Mouse (Mus musculus): Measurements from ENCODE around the gene Ly6g6e. TPM values are rescaled to one million over a fixed set of nuclear protein-coding genes. Genes with fewer than 3 reads are reported as not detected.

The Ly6g6e gene
- polyA plus RNA-seq, 1 experiment = not detected

GRCm38 (mm10) chr17:35100196-35100765, 23.6 kb downstream of the Ly6g6e start:
- Histone ChIP-seq H3K79me2 (ENCODE audit: control insufficient read depth, insufficient read depth) (no peaks in the 10 kb centered on the region), H3K36me3 (ENCODE audit: control insufficient read depth, insufficient read depth) (peaks cover 24% of the 10 kb centered on the region), H3K79me3 (ENCODE audit: low read depth) (no peaks in the 10 kb centered on the region), H3ac (ENCODE audit: control insufficient read depth, insufficient read length, low read depth) (no peak overlapping the region), H3K27me3 (ENCODE audit: control insufficient read depth, insufficient read depth, insufficient read length) (no peaks in the 10 kb centered on the region), H3K4me3 (ENCODE audit: insufficient read depth, poor library complexity, severe bottlenecking) (no peak overlapping the region)
- TF ChIP-seq CTCF (IDR thresholded peaks at IDR 0.05; ENCODE audit: control insufficient read depth, insufficient read depth, insufficient read length) (no peak), MYOG (IDR thresholded peaks at IDR 0.05; ENCODE audit: control insufficient read depth, extremely low read depth, insufficient read length) (no peak), FOSL1 (IDR thresholded peaks at IDR 0.05; ENCODE audit: insufficient read depth, low read length, poor library complexity, severe bottlenecking) (no peak), CEBPB (IDR thresholded peaks at IDR 0.05; ENCODE audit: low read depth) (no peak), MAX (IDR thresholded peaks at IDR 0.05) (no peak), USF1 (IDR thresholded peaks at IDR 0.05; ENCODE audit: low read depth) (no peak), MYOD1 (IDR thresholded peaks at IDR 0.05; ENCODE audit: control insufficient read depth, insufficient read length, low read depth) (no peak)

- Histone ChIP-seq H3K27me3 (ENCODE audit: control insufficient read depth, insufficient read depth, insufficient read length) (no peaks in the 10 kb centered on the region), H3K36me3 (ENCODE audit: control insufficient read depth, insufficient read depth) (peaks cover 19% of the 10 kb centered on the region), H3K4me3 (ENCODE audit: insufficient read depth, poor library complexity, severe bottlenecking) (no peak overlapping the region), H3K79me2 (ENCODE audit: control insufficient read depth, insufficient read depth) (no peaks in the 10 kb centered on the region), H3ac (ENCODE audit: control insufficient read depth, insufficient read length, low read depth) (no peak overlapping the region), H3K79me3 (ENCODE audit: low read depth) (no peaks in the 10 kb centered on the region)
- TF ChIP-seq MYOD1 (IDR thresholded peaks at IDR 0.05; ENCODE audit: control insufficient read depth, insufficient read length, low read depth) (no peak), USF1 (IDR thresholded peaks at IDR 0.05; ENCODE audit: low read depth) (no peak), CTCF (IDR thresholded peaks at IDR 0.05; ENCODE audit: control insufficient read depth, insufficient read depth, insufficient read length) (no peak), CEBPB (IDR thresholded peaks at IDR 0.05; ENCODE audit: low read depth) (no peak), MAX (IDR thresholded peaks at IDR 0.05) (no peak), FOSL1 (IDR thresholded peaks at IDR 0.05; ENCODE audit: insufficient read depth, low read length, poor library complexity, severe bottlenecking) (no peak), MYOG (IDR thresholded peaks at IDR 0.05; ENCODE audit: control insufficient read depth, extremely low read depth, insufficient read length) (no peak)
Measured at GRCm38 (mm10) chr17:35101161-35101560, 24.5 kb downstream of the Ly6g6e start.

GRCm38 (mm10) chr17:35102299-35102698, 25.6 kb downstream of the Ly6g6e start:
- H3K36me3 ChIP-seq (ENCODE audit: control insufficient read depth, insufficient read depth) = peaks cover 17% of the 10 kb centered on the region
- no peak for TF ChIP-seq MYOD1 (IDR thresholded peaks at IDR 0.05; ENCODE audit: control insufficient read depth, insufficient read length, low read depth)
- no peak for TF ChIP-seq USF1 (IDR thresholded peaks at IDR 0.05; ENCODE audit: low read depth)
- TF ChIP-seq FOSL1 (IDR thresholded peaks at IDR 0.05; ENCODE audit: insufficient read depth, low read length, poor library complexity, severe bottlenecking) = no peak
- TF ChIP-seq CTCF (IDR thresholded peaks at IDR 0.05; ENCODE audit: control insufficient read depth, insufficient read depth, insufficient read length) = no peak
- no peak for TF ChIP-seq MYOG (IDR thresholded peaks at IDR 0.05; ENCODE audit: control insufficient read depth, extremely low read depth, insufficient read length)
- TF ChIP-seq CEBPB (IDR thresholded peaks at IDR 0.05; ENCODE audit: low read depth) = no peak
- no peak for TF ChIP-seq MAX (IDR thresholded peaks at IDR 0.05)
- H3ac ChIP-seq (ENCODE audit: control insufficient read depth, insufficient read length, low read depth) = no peak overlapping the region
- no peaks in the 10 kb centered on the region for H3K79me2 ChIP-seq (ENCODE audit: control insufficient read depth, insufficient read depth)
- H3K27me3 ChIP-seq (ENCODE audit: control insufficient read depth, insufficient read depth, insufficient read length) = no peaks in the 10 kb centered on the region
- H3K4me3 ChIP-seq (ENCODE audit: insufficient read depth, poor library complexity, severe bottlenecking) = no peak overlapping the region
- H3K79me3 ChIP-seq (ENCODE audit: low read depth) = no peaks in the 10 kb centered on the region

- Histone ChIP-seq H3K79me3 (ENCODE audit: low read depth) (no peaks in the 10 kb centered on the region), H3K4me3 (ENCODE audit: insufficient read depth, poor library complexity, severe bottlenecking) (no peak overlapping the region), H3ac (ENCODE audit: control insufficient read depth, insufficient read length, low read depth) (no peak overlapping the region), H3K79me2 (ENCODE audit: control insufficient read depth, insufficient read depth) (no peaks in the 10 kb centered on the region), H3K27me3 (ENCODE audit: control insufficient read depth, insufficient read depth, insufficient read length) (no peaks in the 10 kb centered on the region), H3K36me3 (ENCODE audit: control insufficient read depth, insufficient read depth) (peaks cover 17% of the 10 kb centered on the region)
- no peak for TF ChIP-seq MYOD1 (IDR thresholded peaks at IDR 0.05; ENCODE audit: control insufficient read depth, insufficient read length, low read depth)
- no peak for TF ChIP-seq CEBPB (IDR thresholded peaks at IDR 0.05; ENCODE audit: low read depth)
- no peak for TF ChIP-seq USF1 (IDR thresholded peaks at IDR 0.05; ENCODE audit: low read depth)
Measured at GRCm38 (mm10) chr17:35103221-35103690, 26.6 kb downstream of the Ly6g6e start.

GRCm38 (mm10) chr17:35104079-35104478, 27.4 kb downstream of the Ly6g6e start:
- Histone ChIP-seq H3K79me3 (ENCODE audit: low read depth) (no peaks in the 10 kb centered on the region), H3K4me3 (ENCODE audit: insufficient read depth, poor library complexity, severe bottlenecking) (no peak overlapping the region), H3K27me3 (ENCODE audit: control insufficient read depth, insufficient read depth, insufficient read length) (no peaks in the 10 kb centered on the region), H3ac (ENCODE audit: control insufficient read depth, insufficient read length, low read depth) (no peak overlapping the region), H3K36me3 (ENCODE audit: control insufficient read depth, insufficient read depth) (peaks cover 17% of the 10 kb centered on the region), H3K79me2 (ENCODE audit: control insufficient read depth, insufficient read depth) (no peaks in the 10 kb centered on the region)
- no peak for TF ChIP-seq FOSL1 (IDR thresholded peaks at IDR 0.05; ENCODE audit: insufficient read depth, low read length, poor library complexity, severe bottlenecking)
- no peak for TF ChIP-seq MYOG (IDR thresholded peaks at IDR 0.05; ENCODE audit: control insufficient read depth, extremely low read depth, insufficient read length)
- TF ChIP-seq MAX (IDR thresholded peaks at IDR 0.05) = no peak
- no peak for TF ChIP-seq USF1 (IDR thresholded peaks at IDR 0.05; ENCODE audit: low read depth)
- no peak for TF ChIP-seq CEBPB (IDR thresholded peaks at IDR 0.05; ENCODE audit: low read depth)
- no peak for TF ChIP-seq MYOD1 (IDR thresholded peaks at IDR 0.05; ENCODE audit: control insufficient read depth, insufficient read length, low read depth)
- TF ChIP-seq CTCF (IDR thresholded peaks at IDR 0.05; ENCODE audit: control insufficient read depth, insufficient read depth, insufficient read length) = no peak

GRCm38 (mm10) chr17:35104754-35105153, 28.1 kb downstream of the Ly6g6e start:
- Histone ChIP-seq H3K36me3 (ENCODE audit: control insufficient read depth, insufficient read depth) (peaks cover 10% of the 10 kb centered on the region), H3K79me3 (ENCODE audit: low read depth) (no peaks in the 10 kb centered on the region), H3K4me3 (ENCODE audit: insufficient read depth, poor library complexity, severe bottlenecking) (no peak overlapping the region), H3K27me3 (ENCODE audit: control insufficient read depth, insufficient read depth, insufficient read length) (no peaks in the 10 kb centered on the region), H3ac (ENCODE audit: control insufficient read depth, insufficient read length, low read depth) (no peak overlapping the region), H3K79me2 (ENCODE audit: control insufficient read depth, insufficient read depth) (no peaks in the 10 kb centered on the region)
- no peak for TF ChIP-seq CTCF (IDR thresholded peaks at IDR 0.05; ENCODE audit: control insufficient read depth, insufficient read depth, insufficient read length)
- no peak for TF ChIP-seq USF1 (IDR thresholded peaks at IDR 0.05; ENCODE audit: low read depth)
- no peak for TF ChIP-seq MAX (IDR thresholded peaks at IDR 0.05)
- no peak for TF ChIP-seq FOSL1 (IDR thresholded peaks at IDR 0.05; ENCODE audit: insufficient read depth, low read length, poor library complexity, severe bottlenecking)
- no peak for TF ChIP-seq MYOD1 (IDR thresholded peaks at IDR 0.05; ENCODE audit: control insufficient read depth, insufficient read length, low read depth)
- no peak for TF ChIP-seq MYOG (IDR thresholded peaks at IDR 0.05; ENCODE audit: control insufficient read depth, extremely low read depth, insufficient read length)
- no peak for TF ChIP-seq CEBPB (IDR thresholded peaks at IDR 0.05; ENCODE audit: low read depth)
